Mouse (Mus musculus): Measurements from ENCODE around the gene Olfr1230.

Olfr1230 gene

GRCm38 (mm10) chr2:89297168-89297567 is at the start of gene Olfr1230:
Olfr1230 (minus strand) TSS chr2:89297268.
- in situ Hi-C loops (cut with MboI, MseI): no loop called here

- in situ Hi-C loops (cut with MboI, MseI): no loop called here
Observed at GRCm38 (mm10) chr2:89342298-89342697, 45.2 kb upstream of the Olfr1230 start, which contains the start of gene Olfr1233. Olfr1233 (minus strand) TSS chr2:89342398.

- in situ Hi-C loops (cut with MboI, MseI): no loop called here
Observed at GRCm38 (mm10) chr2:89329575-89329974, 32.5 kb upstream of the Olfr1230 start, which contains the start of gene Olfr1232. Olfr1232 (minus strand) TSS chr2:89329675.

DNA sequence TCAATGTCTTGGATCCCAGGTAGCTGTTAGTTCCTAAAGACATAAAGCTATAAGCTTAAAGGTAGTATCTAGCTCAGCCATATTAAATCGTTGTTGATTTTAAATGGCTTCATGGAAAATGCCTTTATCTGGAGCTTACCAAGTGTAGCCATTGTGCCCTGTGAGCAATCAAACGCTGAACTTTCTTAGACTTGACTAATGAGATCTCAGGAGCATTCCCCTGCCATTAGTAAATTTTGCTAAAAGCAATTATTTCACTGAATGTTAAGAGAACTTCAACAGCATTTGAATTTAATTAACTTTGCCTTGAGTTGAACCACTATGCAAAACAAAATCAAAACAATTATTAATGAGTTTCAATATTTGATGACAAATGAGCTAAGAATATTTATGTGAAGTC is 9.9 kb upstream of the Olfr1230 start, which contains the start of gene Olfr1231:
Olfr1231 (minus strand) TSS at position 101 of the 400 bp plus-strand sequence.
- in situ Hi-C loops (cut with MboI, MseI): no loop called here

DNA sequence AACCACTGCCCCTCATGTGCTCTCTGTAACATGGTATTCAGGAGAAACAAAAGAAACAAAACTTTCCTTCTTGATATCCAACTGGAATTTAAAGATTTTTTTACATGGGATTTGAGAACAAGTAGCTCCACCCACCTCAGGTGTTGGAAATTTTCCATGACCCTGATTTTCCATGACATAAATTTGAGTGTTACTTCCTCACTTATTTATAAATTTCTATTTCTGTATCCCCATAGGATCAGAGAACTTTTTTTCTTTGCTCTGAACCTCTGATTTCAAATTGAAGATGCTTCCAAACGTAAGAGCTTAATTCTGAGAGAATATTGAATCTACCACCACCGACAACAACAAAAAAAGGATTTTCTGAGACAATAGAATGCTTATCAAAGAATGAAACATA is 9.2 kb downstream of the Olfr1230 start, which contains the start of gene Olfr1229:
Olfr1229 (minus strand) TSS at position 101 of the 400 bp plus-strand sequence.
- in situ Hi-C loops (cut with MboI, MseI): no loop called here

DNA sequence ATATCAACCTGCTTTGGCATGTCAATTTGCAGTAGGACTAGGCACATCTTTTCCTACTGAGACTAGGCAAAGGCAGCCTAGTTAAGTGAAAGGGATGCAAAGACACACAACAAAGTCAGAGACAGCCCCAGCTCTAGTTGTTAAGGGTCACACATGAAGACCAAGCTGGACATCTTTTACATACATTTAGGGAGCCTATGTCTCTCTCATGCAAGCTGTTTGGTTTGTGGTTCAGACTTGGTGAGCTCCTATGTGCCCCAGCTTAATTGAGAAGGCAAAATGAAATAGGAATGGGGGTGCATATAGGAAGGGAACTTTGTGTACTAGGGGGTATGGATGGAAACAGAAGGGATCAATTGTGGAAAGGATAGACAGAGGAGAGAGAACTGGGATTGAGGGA is 43.1 kb downstream of the Olfr1230 start, which contains the start of gene Olfr1228:
Olfr1228 (minus strand) TSS at position 101 of the 400 bp plus-strand sequence.
- in situ Hi-C loops (cut with MboI, MseI): loop anchor here (5.0 kb wide), 1 partner anchor 37 kb away; no protein-coding TSS in a partner anchor

Measured in regulatory T cell (primary cell).